Mouse (Mus musculus) hindbrain, embryonic 15.5 days (tissue): Measurements from ENCODE around the gene Stn1. TPM values are rescaled to one million over a fixed set of nuclear protein-coding genes. Genes with fewer than 3 reads are reported as not detected.
A peak's percentile ranks its signal among the peaks of the same experiment; 100 is the strongest.

Experiments used
- ATAC-seq: fragments of 200-750 bp; cut with Nextera tagmentation; 2 replicates; pipeline ENCODE4 v1.8.0; 2017; ENCODE audit warnings: low read depth, moderate number of reproducible peaks, moderate TSS enrichment; ENCODE audit not compliant: low FRiP score
- H3K27ac ChIP-seq: fragments of 300-500 bp; sonication (generic); replicated peaks from 2 replicates; pipeline ENCODE4 v1.5.1; 2015; ENCODE audit warnings: mild to moderate bottlenecking, inconsistent platforms
- H3K27me3 ChIP-seq: fragments of 300-500 bp; sonication (generic); 2 replicates; pipeline ENCODE4 v1.6.1; 2015; ENCODE audit warnings: control low read depth, inconsistent platforms
- H3K36me3 ChIP-seq: fragments of 300-500 bp; sonication (generic); 2 replicates; pipeline ENCODE4 v1.6.1; 2015; ENCODE audit warnings: control low read depth, inconsistent platforms
- H3K4me1 ChIP-seq: fragments of 300-500 bp; sonication (generic); replicated peaks from 2 replicates; pipeline ENCODE4 v1.6.1; 2015; ENCODE audit warnings: control low read depth, inconsistent platforms
- H3K4me2 ChIP-seq: fragments of 300-500 bp; sonication (generic); 2 replicates; pipeline ENCODE4 v1.6.1; 2015; ENCODE audit warnings: moderate library complexity, mild to moderate bottlenecking, inconsistent platforms
- H3K4me3 ChIP-seq: fragments of 300-500 bp; sonication (generic); 2 replicates; pipeline ENCODE4 v1.5.1; 2015; ENCODE audit warnings: mild to moderate bottlenecking, inconsistent platforms
- H3K9ac ChIP-seq: fragments of 300-500 bp; sonication (generic); 2 replicates; pipeline ENCODE4 v1.6.1; 2015; ENCODE audit warnings: inconsistent platforms
- H3K9me3 ChIP-seq: fragments of 300-500 bp; sonication (generic); 2 replicates; pipeline ENCODE4 v1.6.1; 2016; ENCODE audit warnings: control low read depth, inconsistent platforms
- WGBS: fragments of 180-500 bp; shearing (Covaris S2); methylation state at CpG from one replicate; pipeline ENCODE4 v1.1.7; 2015; 5-methylcytosine and 5-hydroxymethylcytosine counted together
- polyA plus RNA-seq: library from polyadenylated mRNA; unstranded; fragments of >200 nt; fragmentation: Nextera tagmentation; extraction: Ambion mirVana; gene quantifications from 2 replicates; pipeline ENCODE4 v1.2.1, GENCODE M21; 2015

The Stn1 gene
- polyA plus RNA-seq, 1 experiment from 2014 or later, result 29.5 TPM

DNA sequence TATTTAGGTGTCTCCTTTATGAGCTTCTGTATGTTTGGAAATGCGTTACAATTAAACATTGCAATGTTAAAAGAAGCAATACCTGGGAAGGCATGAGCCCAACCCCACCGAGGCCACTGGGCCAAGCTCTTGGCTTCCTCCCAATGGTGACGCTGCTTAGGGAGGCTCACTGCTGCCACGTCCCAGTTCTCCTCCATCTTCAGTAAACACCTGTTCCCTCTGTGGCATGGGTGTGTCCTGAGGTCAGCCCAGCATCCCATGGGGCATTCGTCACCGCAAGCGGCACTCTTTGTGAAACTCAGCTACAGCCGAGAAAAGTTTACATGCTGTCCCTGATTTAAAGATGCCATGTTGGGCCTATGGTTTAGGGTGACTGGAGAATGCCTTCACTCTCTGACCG lies 49.7 kb downstream of the Stn1 start:
- H3K4me2 ChIP-seq, result no peak overlapping the region
- 88% methylated on average over 9 of the region's 9 CpGs for WGBS
- ATAC-seq, result no peak

GRCm38 (mm10) chr19:47485997-47486566 lies 51.2 kb downstream of the Stn1 start:
- H3K36me3 ChIP-seq, result no peaks in the 10 kb centered on the region
- no peaks in the 10 kb centered on the region for H3K9me3 ChIP-seq
- H3K4me1 ChIP-seq, result peaks cover 13% of the 10 kb centered on the region
- peak overlapping the region; percentile 46 for H3K27ac ChIP-seq
- 38% methylated on average over 9 of the region's 9 CpGs for WGBS
- no peaks in the 10 kb centered on the region for H3K27me3 ChIP-seq
- no peak overlapping the region for H3K4me3 ChIP-seq
- no peak overlapping the region for H3K9ac ChIP-seq
- peak overlapping the region; percentile 14; the same call in 1 of the 2 replicates for H3K4me2 ChIP-seq
- ATAC-seq, result peak; percentile 51; the same call in 1 of the 2 replicates

More for the DNA sequence above, 49.7 kb downstream of the Stn1 start:
- H3K36me3 ChIP-seq, result no peaks in the 10 kb centered on the region
- no peak overlapping the region for H3K27ac ChIP-seq
- H3K27me3 ChIP-seq, result no peaks in the 10 kb centered on the region
- H3K4me1 ChIP-seq, result peaks cover 22% of the 10 kb centered on the region
- no peak overlapping the region for H3K4me3 ChIP-seq
- no peak overlapping the region for H3K9ac ChIP-seq
- H3K9me3 ChIP-seq, result no peaks in the 10 kb centered on the region

GRCm38 (mm10) chr19:47484110-47484509 lies 53.2 kb downstream of the Stn1 start:
- H3K4me3 ChIP-seq, result no peak overlapping the region
- no peak overlapping the region for H3K4me2 ChIP-seq
- WGBS, result 77% methylated on average over 3 of the region's 3 CpGs
- peak; percentile 66 for ATAC-seq
- no peaks in the 10 kb centered on the region for H3K36me3 ChIP-seq
- H3K27ac ChIP-seq, result no peak overlapping the region
- no peak overlapping the region for H3K9ac ChIP-seq
- no peaks in the 10 kb centered on the region for H3K27me3 ChIP-seq
- no peaks in the 10 kb centered on the region for H3K9me3 ChIP-seq
- H3K4me1 ChIP-seq, result peaks cover 13% of the 10 kb centered on the region

- no peak for ATAC-seq
- WGBS, result 68% methylated on average over 3 of the region's 3 CpGs
- H3K27ac ChIP-seq, result no peak overlapping the region
Measured at GRCm38 (mm10) chr19:47483346-47483745, 54.0 kb downstream of the Stn1 start.

DNA sequence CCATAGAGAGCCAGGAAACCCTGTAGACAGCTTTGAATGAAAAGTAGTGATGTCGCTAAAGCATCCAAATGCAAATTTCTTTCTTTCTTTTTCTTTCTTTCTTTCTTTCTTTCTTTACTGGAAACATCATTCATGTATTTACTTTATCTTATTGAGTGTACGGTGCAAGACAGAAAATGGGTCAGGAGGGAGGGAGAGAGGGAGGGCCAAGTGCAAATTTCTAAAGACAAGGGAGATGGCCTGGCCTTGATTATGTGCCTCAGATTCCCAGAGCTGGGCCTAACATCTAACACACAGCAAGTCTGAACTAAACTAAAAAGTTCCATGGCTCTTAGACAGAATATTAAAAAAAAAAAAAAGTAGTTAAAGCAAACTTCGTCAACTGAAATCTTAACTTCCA lies 63.9 kb downstream of the Stn1 start:
- Histone ChIP-seq H3K9ac (no peak overlapping the region), H3K27ac (no peak overlapping the region), H3K4me2 (no peak overlapping the region), H3K36me3 (no peaks in the 10 kb centered on the region), H3K4me3 (no peak overlapping the region), H3K4me1 (peaks cover 9% of the 10 kb centered on the region), H3K27me3 (no peaks in the 10 kb centered on the region), H3K9me3 (no peaks in the 10 kb centered on the region)
- no peak for ATAC-seq
- WGBS, result 50% methylated on average over 3 of the region's 3 CpGs

More at GRCm38 (mm10) chr19:47483346-47483745, 54.0 kb downstream of the Stn1 start:
- no peak overlapping the region for H3K9ac ChIP-seq
- no peaks in the 10 kb centered on the region for H3K9me3 ChIP-seq
- H3K4me2 ChIP-seq, result no peak overlapping the region
- H3K36me3 ChIP-seq, result no peaks in the 10 kb centered on the region
- H3K27me3 ChIP-seq, result no peaks in the 10 kb centered on the region
- peaks cover 13% of the 10 kb centered on the region for H3K4me1 ChIP-seq
- H3K4me3 ChIP-seq, result no peak overlapping the region

DNA sequence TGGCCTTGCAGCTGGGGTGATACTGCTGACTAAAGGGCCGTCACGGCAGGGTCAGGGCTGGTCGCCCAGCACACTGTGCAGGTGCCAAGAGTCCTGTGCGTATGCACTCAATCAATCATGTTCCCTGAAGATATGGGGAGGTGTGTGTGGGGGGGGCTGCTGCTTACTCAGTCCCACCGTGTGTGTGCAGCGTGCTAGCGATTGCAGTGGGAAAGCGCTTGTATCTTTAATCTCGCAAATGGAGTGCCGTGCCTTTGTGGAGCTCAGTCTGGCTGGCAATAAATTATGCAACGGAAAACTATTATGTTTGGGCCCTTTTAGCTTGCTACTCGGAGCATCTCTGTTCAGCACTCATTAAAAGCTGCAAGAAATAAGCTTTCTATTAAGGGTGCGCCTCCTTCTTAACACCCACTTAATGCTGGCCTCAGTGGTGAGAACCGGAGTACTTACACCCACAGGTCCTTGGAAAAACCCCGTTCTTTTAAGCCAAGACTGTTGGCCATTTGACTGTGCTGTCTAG lies 64.4 kb downstream of the Stn1 start:
- WGBS, result 26% methylated on average over 15 of the region's 15 CpGs
- Histone ChIP-seq H3K4me1 (peaks cover 9% of the 10 kb centered on the region), H3K9ac (no peak overlapping the region), H3K4me2 (peak overlapping the region; percentile 23), H3K9me3 (no peaks in the 10 kb centered on the region), H3K4me3 (no peak overlapping the region), H3K27me3 (no peaks in the 10 kb centered on the region), H3K36me3 (no peaks in the 10 kb centered on the region), H3K27ac (0 out of 2 replicates have a peak overlapping the region, but pooled peaks have one; percentile 8)
- ATAC-seq, result peak; percentile 74; the same call in 1 of the 2 replicates

DNA sequence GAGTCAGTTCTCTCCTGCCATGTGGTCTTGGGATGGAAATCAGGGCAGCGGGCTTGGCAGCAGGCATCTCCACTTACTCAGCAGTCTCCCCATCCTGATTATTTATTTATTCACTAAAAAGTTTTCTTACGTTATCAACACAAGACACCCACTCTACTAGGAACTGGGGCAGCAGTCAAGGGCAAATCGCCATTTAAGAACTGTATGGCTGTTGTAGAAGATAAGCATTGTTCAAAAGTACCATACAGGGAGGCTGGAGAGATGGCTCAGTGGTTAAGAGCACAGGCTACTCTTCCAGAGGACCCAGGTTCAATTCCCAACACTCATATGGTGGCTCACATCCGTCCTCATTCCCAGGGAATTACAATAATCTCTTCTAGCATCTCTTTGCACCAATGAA lies 65.5 kb downstream of the Stn1 start:
- Histone ChIP-seq H3K36me3 (no peaks in the 10 kb centered on the region), H3K27me3 (no peaks in the 10 kb centered on the region), H3K27ac (no peak overlapping the region), H3K4me3 (no peak overlapping the region), H3K4me2 (no peak overlapping the region), H3K4me1 (peaks cover 9% of the 10 kb centered on the region), H3K9me3 (no peaks in the 10 kb centered on the region), H3K9ac (no peak overlapping the region)
- 78% methylated on average over 4 of the region's 4 CpGs for WGBS
- no peak for ATAC-seq

GRCm38 (mm10) chr19:47468750-47469149 lies 68.6 kb downstream of the Stn1 start:
- Histone ChIP-seq H3K4me3 (no peak overlapping the region), H3K4me2 (no peak overlapping the region), H3K4me1 (peaks cover 16% of the 10 kb centered on the region), H3K36me3 (no peaks in the 10 kb centered on the region), H3K27ac (no peak overlapping the region), H3K27me3 (no peaks in the 10 kb centered on the region), H3K9me3 (no peaks in the 10 kb centered on the region), H3K9ac (no peak overlapping the region)
- ATAC-seq, result no peak
- 59% methylated on average over 3 of the region's 3 CpGs for WGBS

DNA sequence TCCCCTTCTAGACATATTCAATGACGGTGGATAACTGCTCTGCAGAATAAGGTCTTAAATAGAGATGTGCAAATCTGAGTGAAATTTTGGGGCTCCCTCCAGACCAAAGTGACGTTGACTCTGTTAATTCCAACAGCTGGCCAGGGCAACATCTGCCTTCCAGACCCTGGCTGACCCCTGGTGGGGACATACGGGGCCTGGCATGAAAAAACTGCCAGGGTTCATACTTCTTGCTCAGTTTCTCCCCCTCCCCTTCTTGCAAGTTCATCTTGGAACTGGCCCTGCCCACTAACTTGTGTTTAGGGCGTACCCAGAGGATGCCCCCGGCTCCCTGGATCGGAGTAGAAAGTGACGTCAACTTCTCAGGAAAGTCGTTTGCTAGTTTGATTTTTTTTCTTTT lies 70.5 kb downstream of the Stn1 start:
- Histone ChIP-seq H3K4me2 (no peak overlapping the region), H3K27me3 (no peaks in the 10 kb centered on the region), H3K9ac (no peak overlapping the region), H3K4me1 (peaks cover 16% of the 10 kb centered on the region), H3K36me3 (no peaks in the 10 kb centered on the region), H3K4me3 (no peak overlapping the region), H3K9me3 (no peaks in the 10 kb centered on the region), H3K27ac (no peak overlapping the region)
- ATAC-seq, result no peak
- WGBS, result 73% methylated on average over 8 of the region's 8 CpGs

GRCm38 (mm10) chr19:47465467-47465866 lies 71.8 kb downstream of the Stn1 start:
- ATAC-seq, result no peak
- 64% methylated on average over 9 of the region's 9 CpGs for WGBS
- H3K36me3 ChIP-seq, result no peaks in the 10 kb centered on the region
- H3K9ac ChIP-seq, result no peak overlapping the region
- no peaks in the 10 kb centered on the region for H3K9me3 ChIP-seq
- H3K4me3 ChIP-seq, result no peak overlapping the region
- H3K27ac ChIP-seq, result no peak overlapping the region
- no peak overlapping the region for H3K4me2 ChIP-seq
- no peaks in the 10 kb centered on the region for H3K27me3 ChIP-seq
- H3K4me1 ChIP-seq, result peaks cover 25% of the 10 kb centered on the region

DNA sequence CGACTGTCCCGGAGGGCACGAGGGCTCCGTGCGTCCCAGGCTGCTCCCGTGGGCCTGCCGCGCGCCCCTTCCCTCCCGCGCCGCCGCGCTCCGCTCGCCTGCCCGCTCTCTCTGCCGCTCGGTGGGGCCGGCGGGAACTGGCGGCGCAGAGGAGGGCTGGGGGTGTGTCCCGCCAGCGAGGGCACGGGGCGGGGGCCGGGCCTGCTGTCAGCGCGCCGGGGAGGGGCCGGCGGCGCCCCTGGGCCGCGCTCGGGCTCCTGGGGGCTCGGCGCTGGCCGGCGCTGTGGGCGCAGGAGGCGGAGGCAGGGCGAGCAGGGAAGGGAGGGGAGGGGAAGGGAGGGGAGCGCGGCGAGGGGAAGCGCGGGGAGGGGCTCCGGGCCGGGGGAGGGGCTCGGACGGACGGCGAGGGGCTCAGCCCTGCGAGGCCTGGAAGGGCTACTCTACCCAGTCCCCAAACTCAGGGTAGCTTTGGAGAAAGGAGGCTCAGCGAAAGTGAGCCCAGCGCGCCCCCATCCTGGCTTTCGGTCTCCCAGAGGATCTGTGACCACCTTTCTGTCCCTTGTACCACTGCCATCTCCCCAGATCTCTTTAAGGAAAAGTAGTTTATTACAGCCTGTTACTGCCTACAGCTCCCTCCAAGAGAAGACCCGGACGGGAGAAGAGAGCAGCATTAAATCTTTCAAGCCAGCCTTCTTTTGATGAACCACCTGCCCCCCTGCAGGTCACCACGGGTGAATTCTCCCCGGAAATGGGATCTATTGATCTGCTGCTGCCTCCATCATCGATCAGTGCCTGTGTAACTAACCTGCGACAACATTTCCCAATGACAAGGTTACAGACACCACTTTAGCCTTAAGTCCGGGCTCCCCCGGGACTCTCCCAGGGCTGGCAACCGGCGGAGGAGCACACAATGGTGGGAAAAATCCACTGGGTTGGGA lies 72.7 kb downstream of the Stn1 start, which contains the start of gene Sh3pxd2a:
TSS of gene Sh3pxd2a (minus strand) at position 98 of the 938 bp plus-strand sequence.
- no peaks in the 10 kb centered on the region for H3K27me3 ChIP-seq
- H3K9ac ChIP-seq, result peak within 1 kb of the TSS; percentile 69
- H3K27ac ChIP-seq, result peak within 1 kb of the TSS; percentile 60
- H3K36me3 ChIP-seq, result no peaks in the 10 kb centered on the region
- ATAC-seq, result peak; percentile 76
- peak within 1 kb of the TSS; percentile 76 for H3K4me2 ChIP-seq
- H3K4me1 ChIP-seq, result peaks cover 28% of the 10 kb centered on the region
- peak within 1 kb of the TSS; percentile 67 for H3K4me3 ChIP-seq
- H3K9me3 ChIP-seq, result no peaks in the 10 kb centered on the region
- 1% methylated on average over 45 of the region's 70 CpGs for WGBS
